Mouse (Mus musculus): ENCODE data around the gene Hist1h4h. TPM values are rescaled to one million over a fixed set of nuclear protein-coding genes. Genes with fewer than 3 reads are reported as not detected.
A peak's percentile ranks its signal among the peaks of the same experiment; 100 is the strongest.

Hist1h4h gene
- total RNA-seq, 2 experiments from 2014 or later, result 268 to 283 TPM

DNA sequence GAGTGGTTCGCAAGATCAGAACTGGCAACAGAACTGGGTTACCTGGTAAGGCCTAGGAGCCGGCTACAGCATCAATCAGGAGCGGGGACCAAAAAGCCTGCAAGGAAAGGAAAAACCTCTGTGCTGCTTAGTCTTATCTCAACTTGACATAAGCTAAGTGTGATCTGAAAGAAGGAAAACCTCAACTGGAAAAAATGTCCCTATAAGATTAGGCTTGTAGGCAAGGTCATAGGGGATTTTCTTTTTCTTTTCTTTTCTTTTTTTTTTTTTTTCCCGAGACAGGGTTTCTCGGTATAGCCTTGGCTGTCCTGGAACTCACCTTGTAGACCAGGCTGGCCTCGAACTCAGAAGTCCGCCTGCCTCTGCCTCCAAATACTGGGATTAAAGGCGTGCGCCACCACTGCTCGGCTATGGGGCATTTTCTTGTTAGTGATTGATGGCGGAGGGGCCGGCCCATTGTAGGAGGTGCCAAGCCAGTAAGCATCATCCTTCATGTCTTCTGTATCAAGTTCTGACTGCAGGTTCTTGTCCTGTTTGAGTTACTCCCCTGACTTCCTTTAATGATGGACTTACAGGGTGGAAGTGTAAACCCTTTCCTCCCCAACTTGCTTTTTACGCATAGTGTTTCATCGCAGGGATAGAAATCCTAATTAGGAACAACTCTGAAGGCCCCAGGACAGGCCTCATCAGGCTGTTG lies 23.9 kb upstream of the Hist1h4h start:
- no peak for DNase-seq
- intact Hi-C loops (cut with DNase I), result no loop called here

- no peak for DNase-seq
- intact Hi-C loops (cut with DNase I), result loop anchor here (10.0 kb wide), 1 partner anchor 1565 kb away; the partner anchor contains the start of gene Zfp184
Measured at GRCm38 (mm10) chr13:23510127-23510526, 20.7 kb upstream of the Hist1h4h start.

DNA sequence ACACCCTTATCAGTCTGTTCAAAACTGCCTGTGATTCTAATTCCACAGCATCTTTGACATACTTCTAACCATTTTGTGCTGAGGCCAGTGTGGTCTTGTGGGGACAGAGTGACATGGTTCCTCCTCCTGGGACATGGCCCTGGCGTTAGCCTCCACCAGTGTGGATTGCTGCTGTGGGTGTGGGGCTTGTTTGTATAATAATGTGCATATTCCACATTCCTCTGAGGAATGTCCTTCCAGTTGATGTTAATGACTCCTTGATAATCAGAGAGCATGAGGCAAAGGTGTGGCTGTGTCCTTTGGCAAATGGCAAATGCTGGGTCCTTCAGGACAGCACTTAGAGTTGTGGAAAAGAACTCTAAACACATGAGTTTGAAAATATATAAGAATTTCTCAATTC lies 17.3 kb upstream of the Hist1h4h start:
- intact Hi-C loops (cut with DNase I), result loop anchor here (10.0 kb wide), 1 partner anchor 1569 kb away; the partner anchor contains the start of gene Zfp184

GRCm38 (mm10) chr13:23515281-23515680 lies 15.6 kb upstream of the Hist1h4h start:
- no peak for DNase-seq
- intact Hi-C loops (cut with DNase I), result loop anchor here (5.0 to 10.0 kb wide), 2 partner anchors 148 to 1570 kb away; partner anchors contain the start of genes Zfp184 and Zfp322a

More for the DNA sequence above, 17.3 kb upstream of the Hist1h4h start:
- DNase-seq, result no peak

GRCm38 (mm10) chr13:23515826-23516620 lies 14.8 kb upstream of the Hist1h4h start:
- intact Hi-C loops (cut with DNase I), result loop anchor here (2.0 to 10.0 kb wide), 3 partner anchors 51 to 1571 kb away; partner anchors contain the start of genes Btn1a1, Zfp184 and Zfp322a
- DNase-seq, result no peak

GRCm38 (mm10) chr13:23516822-23517602 lies 13.8 kb upstream of the Hist1h4h start:
- intact Hi-C loops (cut with DNase I), result loop anchor here (1.0 to 10.0 kb wide), 5 partner anchors 52 to 1572 kb away; partner anchors contain the start of genes Btn1a1, Zfp184 and Zfp322a
- peak; percentile 80 to 86 for DNase-seq

- intact Hi-C loops (cut with DNase I), result loop anchor here (1.0 to 10.0 kb wide), 6 partner anchors 53 to 1573 kb away; partner anchors contain the start of genes Btn1a1, Zfp184 and Zfp322a
- DNase-seq, result peak; percentile 91 to 92
Measured at GRCm38 (mm10) chr13:23517603-23518294, 13.1 kb upstream of the Hist1h4h start.

DNA sequence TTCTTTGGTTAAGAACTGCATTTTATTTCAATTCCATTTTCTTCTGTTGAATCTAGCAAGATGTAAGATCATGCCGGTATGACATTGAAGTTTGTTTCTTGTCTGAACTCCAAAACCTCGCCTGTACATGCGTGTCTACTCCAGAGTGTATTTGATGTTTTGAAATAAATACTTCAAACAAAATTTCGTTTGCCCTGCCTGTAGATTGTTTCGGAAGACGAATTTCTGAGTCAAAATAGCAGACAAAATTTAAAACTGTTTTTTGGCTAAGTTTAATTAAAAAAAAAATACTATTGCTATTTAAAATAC lies 12.6 kb upstream of the Hist1h4h start:
- intact Hi-C loops (cut with DNase I), result loop anchor here (2.0 to 10.0 kb wide), 3 partner anchors 151 to 1573 kb away; partner anchors contain the start of genes Zfp184 and Zfp322a
- no peak for DNase-seq

- peak; percentile 82 to 83 for DNase-seq
Measured at GRCm38 (mm10) chr13:23518885-23519284, 12.0 kb upstream of the Hist1h4h start.

GRCm38 (mm10) chr13:23519416-23519815 lies 11.4 kb upstream of the Hist1h4h start:
- intact Hi-C loops (cut with DNase I), result loop anchor here (1.0 to 10.0 kb wide), 4 partner anchors 11 to 1575 kb away; partner anchors contain the start of genes Zfp184 and Zfp322a
- peak; percentile 82 to 87 for DNase-seq

More at GRCm38 (mm10) chr13:23518885-23519284, 12.0 kb upstream of the Hist1h4h start:
- intact Hi-C loops (cut with DNase I), result loop anchor here (1.0 to 10.0 kb wide), 4 partner anchors 11 to 1574 kb away; partner anchors contain the start of genes Zfp184 and Zfp322a

- peak; percentile 73 to 79 for DNase-seq
- intact Hi-C loops (cut with DNase I), result loop anchor here (5.0 kb wide), 1 partner anchor 76 kb away; no protein-coding TSS in a partner anchor
Measured at GRCm38 (mm10) chr13:23521703-23522102, 9.1 kb upstream of the Hist1h4h start.

GRCm38 (mm10) chr13:23523976-23524375 lies 6.9 kb upstream of the Hist1h4h start:
- no peak for DNase-seq
- intact Hi-C loops (cut with DNase I), result loop anchor here (5.0 kb wide), 1 partner anchor 73 kb away; no protein-coding TSS in a partner anchor

DNA sequence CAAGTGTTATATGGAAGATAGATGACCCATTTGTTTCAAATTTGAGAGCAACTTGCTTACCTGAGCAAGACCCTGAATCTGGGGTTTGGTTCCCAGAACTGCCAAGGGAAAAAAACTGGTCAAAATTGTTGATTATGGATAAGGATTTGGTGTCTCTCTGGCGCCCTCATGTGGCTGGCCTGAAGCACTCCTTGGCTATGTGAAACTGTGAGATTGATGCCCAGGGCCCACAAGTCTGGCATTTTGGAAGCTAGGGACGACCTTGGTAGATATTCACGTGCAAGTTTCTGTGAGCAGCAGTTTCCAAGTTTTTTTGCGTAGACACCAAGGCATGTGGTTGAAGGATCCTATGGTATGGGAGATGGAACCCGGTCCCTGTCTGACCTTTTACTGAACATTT lies 6.2 kb upstream of the Hist1h4h start:
- intact Hi-C loops (cut with DNase I), result loop anchor here (5.0 kb wide), 2 partner anchors 73 to 1812 kb away; no protein-coding TSS in a partner anchor
- peak; percentile 76 to 83 for DNase-seq

- intact Hi-C loops (cut with DNase I), result loop anchor here (5.0 kb wide), 1 partner anchor 1814 kb away; no protein-coding TSS in a partner anchor
- no peak for DNase-seq
Measured at GRCm38 (mm10) chr13:23525901-23526300, 4.9 kb upstream of the Hist1h4h start.

DNA sequence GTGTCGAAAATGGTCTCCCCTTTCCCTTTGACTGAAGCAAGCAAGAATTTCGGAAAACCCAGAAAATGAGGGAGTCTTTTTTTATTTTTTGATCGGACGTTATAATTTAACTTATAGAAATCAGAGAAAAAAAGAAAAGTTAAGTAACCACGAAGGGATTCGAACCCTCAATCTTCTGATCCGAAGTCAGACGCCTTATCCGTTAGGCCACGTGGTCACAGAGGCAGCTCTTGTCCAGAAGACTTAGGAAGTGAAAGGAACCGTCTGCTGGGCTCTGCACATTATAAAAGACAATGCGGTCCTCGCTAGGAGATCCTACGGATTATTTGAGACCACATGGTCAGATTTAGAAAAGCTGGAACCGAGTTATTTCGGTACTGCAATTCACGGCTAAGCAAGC lies 4.5 kb upstream of the Hist1h4h start:
- intact Hi-C loops (cut with DNase I), result loop anchor here (5.0 kb wide), 1 partner anchor 1814 kb away; no protein-coding TSS in a partner anchor
- peak; percentile 92 to 94 for DNase-seq

- DNase-seq, result no peak
- intact Hi-C loops (cut with DNase I), result loop anchor here (5.0 kb wide), 1 partner anchor 1817 kb away; no protein-coding TSS in a partner anchor
Measured at GRCm38 (mm10) chr13:23529005-23529404, 1.8 kb upstream of the Hist1h4h start.

DNA sequence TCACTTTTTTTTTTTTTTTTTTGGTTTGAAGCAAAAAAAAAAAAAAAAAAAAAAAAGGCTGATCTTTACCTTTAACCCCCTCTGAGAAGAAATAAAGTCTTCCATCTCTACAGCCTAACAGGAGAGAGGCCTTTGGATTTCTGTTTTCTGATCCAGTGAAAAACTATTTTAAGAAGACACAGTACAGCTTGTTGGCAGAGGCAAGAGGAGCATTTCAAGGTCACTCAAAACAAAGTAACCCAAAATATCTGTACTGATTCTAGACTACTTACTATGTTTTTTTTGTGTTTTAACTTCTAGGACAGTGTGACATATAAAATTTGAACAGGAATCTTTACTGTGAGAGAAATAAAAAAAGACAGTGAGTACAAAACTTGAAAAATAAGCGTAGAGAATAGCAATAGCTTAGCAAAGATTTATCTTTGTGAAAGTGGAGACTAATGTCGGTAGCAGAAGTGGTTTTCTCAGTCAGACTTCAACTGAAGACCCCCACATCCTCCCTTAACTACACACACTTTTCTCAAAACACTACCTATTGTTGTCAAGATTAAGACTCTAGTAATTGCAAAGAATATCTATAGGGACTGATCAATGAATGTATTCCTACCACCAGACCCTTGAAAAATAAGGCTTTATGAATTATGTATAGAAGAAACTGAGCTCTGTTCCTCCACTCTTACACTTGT lies 1.2 kb upstream of the Hist1h4h start:
- intact Hi-C loops (cut with DNase I), result loop anchor here (1.0 to 5.0 kb wide), 6 partner anchors 10 to 1817 kb away; partner anchors contain the start of genes Hist1h1t, Hist1h2ag, Hist1h2bj and Hist1h4c
- no peak for DNase-seq
